Mouse (Mus musculus) left cerebral cortex, adult 8-10 months (tissue): ENCODE results near the gene Hist1h2be. TPM values are rescaled to one million over a fixed set of nuclear protein-coding genes. Genes with fewer than 3 reads are reported as not detected.

Experiments
- microRNA-seq, 2 experiments: library from miRNA; unstranded; fragments of <30 nt; microRNA quantifications; one replicate each; pipeline ENCODE4 v1.2.0; 2022
- total RNA-seq, 4 experiments: library from RNA; stranded (reverse); gene quantifications; 2 replicates each; pipeline ENCODE4 v1.2.4; 2022

The Hist1h2be gene
- total RNA-seq, 4 experiments from 2014 or later, result 5.5 to 9.6 (median 7.2) TPM

Small RNAs within 50 kb of the gene (microRNA-seq; reads per million reads assigned to microRNA genes)
- gene Gm44297 (0 reads per million in 2 experiments), gene Gm44359 (0 reads per million in 2 experiments), gene Gm44394 (0 reads per million in 2 experiments)

Other genes with a start within 250 kb of the Hist1h2be start
- gene Abt1, start 197.3 kb downstream of the Hist1h2be start, total RNA-seq, result 1 to 10 TPM; 8.1 to 9.3 (median 8.6) TPM
- under 1 TPM in 2 of 4 experiments, not detected in 2; 0.09 to 0.13 TPM for gene Btn1a1, start 155.2 kb downstream of the Hist1h2be start, total RNA-seq
- gene Btn2a2, start 132.3 kb downstream of the Hist1h2be start, total RNA-seq, result 1 to 10 TPM in 2 of 4 experiments, under 1 TPM in 2; 0.63 to 1.1 (median 0.99) TPM
- gene Hist1h4h, start 90.1 kb downstream of the Hist1h2be start, total RNA-seq, result 100 to 1,000 TPM; 263 to 358 (median 294) TPM
- gene Hist1h2af, start 87.2 kb downstream of the Hist1h2be start, total RNA-seq, result 10 to 100 TPM in 1 of 4 experiments, 1 to 10 TPM in 2, not detected in 1; 1.7 to 10.6 (median 3.0) TPM
- 1 to 10 TPM; 3.7 to 6.0 (median 4.2) TPM for gene Hist1h3g, start 85.7 kb downstream of the Hist1h2be start, total RNA-seq
- gene Hist1h2bh, start 77.7 kb downstream of the Hist1h2be start, total RNA-seq, result 1 to 10 TPM in 2 of 4 experiments, under 1 TPM in 2; 0.84 to 1.6 (median 0.98) TPM
- gene Hist1h3f, start 77.1 kb downstream of the Hist1h2be start, total RNA-seq, result 10 to 100 TPM; 15.3 to 21.8 (median 16.6) TPM
- gene Hist1h4f, start 69.5 kb downstream of the Hist1h2be start, total RNA-seq, result 100 to 1,000 TPM; 153 to 191 (median 171) TPM
- gene Hist1h1d, start 67.9 kb downstream of the Hist1h2be start, total RNA-seq, result 1 to 10 TPM; 3.4 to 4.2 (median 3.5) TPM
- gene Hist1h3e, start 58.8 kb downstream of the Hist1h2be start, total RNA-seq, result 10 to 100 TPM; 43.6 to 61.8 (median 54.4) TPM
- gene Hist1h2ae, start 49.9 kb downstream of the Hist1h2be start, total RNA-seq, result 1 to 10 TPM; 3.0 to 5.2 (median 4.7) TPM
- gene Hist1h2bg, start 49.7 kb downstream of the Hist1h2be start, total RNA-seq, result 10 to 100 TPM; 60.3 to 72.4 (median 70.0) TPM
- 10 to 100 TPM; 23.0 to 26.4 (median 24.2) TPM for gene Hist1h2bf, start 46.9 kb downstream of the Hist1h2be start, total RNA-seq
- 1 to 10 TPM; 1.3 to 6.6 (median 3.8) TPM for gene Hist1h2ad, start 46.7 kb downstream of the Hist1h2be start, total RNA-seq
- gene Hist1h3d, start 45.4 kb downstream of the Hist1h2be start, total RNA-seq, result 10 to 100 TPM in 2 of 4 experiments, 1 to 10 TPM in 2; 8.9 to 11.8 (median 10.0) TPM
- gene Hist1h4d, start 39.5 kb downstream of the Hist1h2be start, total RNA-seq, result 100 to 1,000 TPM; 126 to 155 (median 139) TPM
- 10 to 100 TPM; 61.9 to 65.4 (median 62.5) TPM for gene Hist1h1e, start 1.4 kb upstream of the Hist1h2be start, total RNA-seq
- gene Hist1h2ac, start 62.8 kb upstream of the Hist1h2be start, total RNA-seq, result 1 to 10 TPM; 1.4 to 2.3 (median 1.9) TPM
- gene Hist1h2bc, start 63.1 kb upstream of the Hist1h2be start, total RNA-seq, result 10 to 100 TPM; 26.9 to 40.2 (median 30.0) TPM
- gene Hist1h1t, start 74.7 kb upstream of the Hist1h2be start, total RNA-seq, result under 1 TPM in 1 of 4 experiments, not detected in 3; 0.41 TPM
- 100 to 1,000 TPM in 2 of 4 experiments, 10 to 100 TPM in 2; 87.8 to 116 (median 99.2) TPM for gene Hist1h4c, start 77.3 kb upstream of the Hist1h2be start, total RNA-seq
- 1 to 10 TPM; 3.4 to 7.7 (median 4.6) TPM for gene Hfe, start 89.7 kb upstream of the Hist1h2be start, total RNA-seq
- 10 to 100 TPM; 69.7 to 80.4 (median 72.8) TPM for gene Hist1h1c, start 117.7 kb upstream of the Hist1h2be start, total RNA-seq
- gene Hist1h3c, start 124.5 kb upstream of the Hist1h2be start, total RNA-seq, result 1 to 10 TPM; 1.1 to 3.3 (median 2.8) TPM
- gene Hist1h2bb, start 125.6 kb upstream of the Hist1h2be start, total RNA-seq, result 10 to 100 TPM; 12.3 to 18.8 (median 16.3) TPM
- gene Hist1h2ab, start 130.0 kb upstream of the Hist1h2be start, total RNA-seq, result 10 to 100 TPM; 18.4 to 30.4 (median 21.0) TPM
- gene Hist1h3b, start 131.1 kb upstream of the Hist1h2be start, total RNA-seq, result 10 to 100 TPM in 1 of 4 experiments, 1 to 10 TPM in 3; 5.3 to 12.2 (median 8.1) TPM
- 10 to 100 TPM; 53.3 to 70.8 (median 63.3) TPM for gene Hist1h4b, start 135.9 kb upstream of the Hist1h2be start, total RNA-seq
- 10 to 100 TPM; 43.4 to 63.5 (median 58.0) TPM for gene Hist1h4a, start 140.1 kb upstream of the Hist1h2be start, total RNA-seq
- 10 to 100 TPM; 33.9 to 55.0 (median 40.9) TPM for gene Hist1h3a, start 141.3 kb upstream of the Hist1h2be start, total RNA-seq
- gene Hist1h1a, start 142.5 kb upstream of the Hist1h2be start, total RNA-seq, result 10 to 100 TPM; 29.7 to 32.8 (median 30.7) TPM
- not detected for gene Trim38, start 148.8 kb upstream of the Hist1h2be start, total RNA-seq
- not detected for gene Slc17a2, start 185.9 kb upstream of the Hist1h2be start, total RNA-seq
- gene Slc17a3, start 218.3 kb upstream of the Hist1h2be start, total RNA-seq, result under 1 TPM in 1 of 4 experiments, not detected in 3; 0.25 TPM
- gene Slc17a1, start 246.6 kb upstream of the Hist1h2be start, total RNA-seq, result not detected